11 mouse cellular contexts compared by ENCODE assay signal in genomic region chr4:13096216-13096615, GRCm38 (mm10).
DNase-seq lines count a peak whose midpoint lies in the region; ATAC-seq and TF ChIP-seq lines count a peak whose summit lies in the region.
"Had no signal": no experiment of that assay in that cellular context is flagged by ENCODE, and none has a peak within 500 bp of the region (broad histone marks: within the 10 kb centered on the region; RNA-seq: fewer than 3 reads in every experiment).

No protein-coding gene starts in this region.

- intact Hi-C loops in gastrocnemius, postnatal 14 days (cut with DNase I; ENCODE audit: low total_unique reads), result no loop called here

- H3K36me3 ChIP-seq in kidney, embryonic 16.5 days (ENCODE audit: insufficient read depth, low read length), result no peaks in the 10 kb centered on the region
- H3K36me3 ChIP-seq in limb, embryonic 13.5 days, result no peaks in the 10 kb centered on the region
- H3K36me3 ChIP-seq in neural tube, embryonic 12.5 days, result no peaks in the 10 kb centered on the region
- no peaks in the 10 kb centered on the region for H3K36me3 ChIP-seq in forebrain, embryonic 10.5 days (replicated peaks)

- no peak for DNase-seq in kidney, postnatal 14 days
- DNase-seq in brain, embryonic 14.5 days (ENCODE audit: low read depth), result peak; percentile 53
- no peak for DNase-seq in gastrocnemius, postnatal 14 days
- no peak for DNase-seq in spleen, postnatal 14 days (ENCODE audit: low spot score in 2 of 2)
- DNase-seq in forebrain, embryonic 10.5 days (ENCODE audit: extremely low spot score, low spot score), result no peak
- DNase-seq: gastrocnemius, postnatal 10 days; kidney, postnatal 4 days; lung, adult 18-20 months had no signal

- no peak for TF ChIP-seq CTCF in brain, embryonic 14.5 days (IDR thresholded peaks at IDR 0.05; ENCODE audit: borderline replicate concordance, extremely low read depth, insufficient read depth, insufficient read length)

- no peaks in the 10 kb centered on the region for H3K9me3 ChIP-seq in kidney, embryonic 16.5 days (ENCODE audit: low read length)
- no peaks in the 10 kb centered on the region for H3K9me3 ChIP-seq in limb, embryonic 13.5 days
- no peaks in the 10 kb centered on the region for H3K9me3 ChIP-seq in neural tube, embryonic 12.5 days
- H3K9me3 ChIP-seq in forebrain, embryonic 10.5 days, result no peaks in the 10 kb centered on the region

- ATAC-seq in kidney, embryonic 16.5 days (ENCODE audit: low FRiP score, low TSS enrichment), result no peak
- ATAC-seq in limb, embryonic 13.5 days (ENCODE audit: low FRiP score, low read depth), result no peak
- no peak for ATAC-seq in neural tube, embryonic 12.5 days (ENCODE audit: low FRiP score, low read depth)

- no peak overlapping the region for H3K4me3 ChIP-seq in kidney, embryonic 16.5 days (ENCODE audit: low read length)
- no peak overlapping the region for H3K4me3 ChIP-seq in limb, embryonic 13.5 days
- H3K4me3 ChIP-seq in neural tube, embryonic 12.5 days, result no peak overlapping the region
- H3K4me3 ChIP-seq in forebrain, embryonic 10.5 days, result no peak overlapping the region

- no peak overlapping the region for H3K9ac ChIP-seq in kidney, embryonic 16.5 days (replicated peaks; ENCODE audit: low read length)
- no peak overlapping the region for H3K9ac ChIP-seq in limb, embryonic 13.5 days
- no peak overlapping the region for H3K9ac ChIP-seq in neural tube, embryonic 12.5 days

- no peak overlapping the region for H3K27ac ChIP-seq in kidney, embryonic 16.5 days (ENCODE audit: low read length)
- H3K27ac ChIP-seq in limb, embryonic 13.5 days, result no peak overlapping the region
- H3K27ac ChIP-seq in neural tube, embryonic 12.5 days, result no peak overlapping the region
- no peak overlapping the region for H3K27ac ChIP-seq in forebrain, embryonic 10.5 days

- no peak for TF ChIP-seq POLR2A in brain, embryonic 14.5 days (IDR thresholded peaks at IDR 0.05; ENCODE audit: borderline replicate concordance, extremely low read depth, insufficient read depth, insufficient read length, poor library complexity, severe bottlenecking)

- no peaks in the 10 kb centered on the region for H3K4me1 ChIP-seq in kidney, embryonic 16.5 days (ENCODE audit: insufficient read depth, low read length)
- H3K4me1 ChIP-seq in limb, embryonic 13.5 days, result peaks cover 27% of the 10 kb centered on the region
- H3K4me1 ChIP-seq in neural tube, embryonic 12.5 days, result peaks cover 6% of the 10 kb centered on the region
- H3K4me1 ChIP-seq in forebrain, embryonic 10.5 days, result peaks cover 13% of the 10 kb centered on the region

- 35% methylated on average over 9 of the region's 9 CpGs for WGBS in kidney, embryonic 16.5 days
- WGBS in limb, embryonic 13.5 days, result 35% methylated on average over 9 of the region's 9 CpGs
- 26% methylated on average over 9 of the region's 9 CpGs for WGBS in neural tube, embryonic 12.5 days
- WGBS in forebrain, embryonic 10.5 days, result 52% methylated on average over 9 of the region's 9 CpGs

- H3K4me2 ChIP-seq in kidney, embryonic 16.5 days (replicated peaks; ENCODE audit: low read depth, low read length), result 0 out of 2 replicates have a peak overlapping the region, but pooled peaks have one; percentile 4
- H3K4me2 ChIP-seq in limb, embryonic 13.5 days (replicated peaks), result peak overlapping the region; percentile 21; the same call in 1 of the 2 replicates
- 0 out of 2 replicates have a peak overlapping the region, but pooled peaks have one; percentile 27 for H3K4me2 ChIP-seq in neural tube, embryonic 12.5 days (replicated peaks)

- no peaks in the 10 kb centered on the region for H3K27me3 ChIP-seq in kidney, embryonic 16.5 days (ENCODE audit: insufficient read depth, low read length)
- H3K27me3 ChIP-seq in limb, embryonic 13.5 days, result no peaks in the 10 kb centered on the region; the same call in none of the 2 replicates
- no peaks in the 10 kb centered on the region for H3K27me3 ChIP-seq in neural tube, embryonic 12.5 days (replicated peaks)
- H3K27me3 ChIP-seq in forebrain, embryonic 10.5 days (ENCODE audit: poor library complexity, severe bottlenecking), result no peaks in the 10 kb centered on the region
